Mouse (Mus musculus) intestine, postnatal 0 days (tissue): ENCODE measurements at regions not wholly inside any gene's neighbourhood (a gene's known extent, or its start where the extent isn't known, plus 50 kb on each side); places are given as distances from the start of the nearest gene placed in this dataset.

Experiments used
- ATAC-seq: fragments of 200-750 bp; cut with Nextera tagmentation; 2 replicates; pipeline ENCODE4 v1.8.0; 2017; ENCODE audit warnings: mild to moderate bottlenecking, moderate TSS enrichment, moderate library complexity
- H3K27ac ChIP-seq: fragments of 300-500 bp; sonication (generic); 2 replicates; pipeline ENCODE4 v1.5.1; 2014; ENCODE audit warnings: mild to moderate bottlenecking, low read depth, low read length, moderate library complexity
- H3K27me3 ChIP-seq: fragments of 300-500 bp; sonication (generic); replicated peaks from 2 replicates; pipeline ENCODE4 v1.6.1; 2014; ENCODE audit warnings: low read length, mixed read lengths; ENCODE audit not compliant: control insufficient read depth, insufficient read depth
- H3K36me3 ChIP-seq: fragments of 300-500 bp; sonication (generic); 2 replicates; pipeline ENCODE4 v1.6.1; 2014; ENCODE audit warnings: mild to moderate bottlenecking, moderate library complexity; ENCODE audit not compliant: control insufficient read depth, insufficient read depth
- H3K4me1 ChIP-seq: fragments of 300-500 bp; sonication (generic); replicated peaks from 2 replicates; pipeline ENCODE4 v1.6.1; 2014; ENCODE audit warnings: antibody characterized with exemption, low read length, mixed read lengths; ENCODE audit not compliant: control insufficient read depth, insufficient read depth
- H3K4me2 ChIP-seq: fragments of 300-500 bp; sonication (generic); replicated peaks from 2 replicates; pipeline ENCODE4 v1.6.1; 2014; ENCODE audit warnings: low read depth, mild to moderate bottlenecking, moderate library complexity
- H3K4me3 ChIP-seq: fragments of 300-500 bp; sonication (generic); 2 replicates; pipeline ENCODE4 v1.5.1; 2014; ENCODE audit warnings: low read depth, low read length
- H3K9ac ChIP-seq: fragments of 300-500 bp; sonication (generic); 2 replicates; pipeline ENCODE4 v1.6.1; 2014; ENCODE audit warnings: mild to moderate bottlenecking, low read depth, low read length
- H3K9me3 ChIP-seq: fragments of 300-500 bp; sonication (generic); 2 replicates; pipeline ENCODE4 v1.6.1; 2016; ENCODE audit warnings: mixed run types; ENCODE audit not compliant: control insufficient read depth
- CTCF ChIP-seq: sonication (generic); IDR thresholded peaks from 2 replicates; pipeline ENCODE4 v1.5.1; 2016; ENCODE audit warnings: low read depth, mild to moderate bottlenecking, control low read depth, antibody characterized with exemption, moderate library complexity
- WGBS: fragments of 180-500 bp; shearing (Covaris S2); extraction: QIAGEN DNeasy Blood & Tissue Kit; methylation state at CpG from one replicate; pipeline ENCODE4 v1.1.7; 2014; 5-methylcytosine and 5-hydroxymethylcytosine counted together

DNA sequence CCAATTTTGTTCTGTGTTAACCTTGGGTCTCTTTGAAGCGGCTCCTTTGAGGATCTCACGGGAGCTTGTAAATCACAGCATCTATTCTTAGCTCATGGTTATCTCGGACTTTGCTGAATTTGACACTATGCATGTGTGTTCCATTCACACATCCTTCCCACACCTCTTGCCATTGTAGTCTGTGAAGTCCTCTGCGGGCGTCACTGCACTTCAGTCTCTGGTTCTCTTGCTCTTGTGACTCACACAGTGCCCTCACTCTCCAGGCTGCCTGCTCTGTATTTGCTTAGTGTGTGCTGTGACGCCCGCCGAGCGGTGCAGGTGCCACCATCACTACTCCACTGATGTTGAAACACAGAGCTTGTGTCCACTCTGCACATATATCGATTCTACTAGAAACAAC is 1271.2 kb downstream of the Synb start:
- TF ChIP-seq CTCF = no peak
- no peaks in the 10 kb centered on the region for H3K36me3 ChIP-seq
- no peak overlapping the region for H3K27ac ChIP-seq
- H3K27me3 ChIP-seq = no peaks in the 10 kb centered on the region
- no peak overlapping the region for H3K4me2 ChIP-seq
- no peaks in the 10 kb centered on the region for H3K4me1 ChIP-seq
- H3K4me3 ChIP-seq = no peak overlapping the region
- H3K9ac ChIP-seq = no peak overlapping the region
- no peaks in the 10 kb centered on the region for H3K9me3 ChIP-seq
- WGBS = 85% methylated on average over 10 of the region's 10 CpGs
- ATAC-seq = no peak

GRCm38 (mm10) chr14:68021240-68021639 is 1272.9 kb downstream of the Synb start:
- no peaks in the 10 kb centered on the region for H3K27me3 ChIP-seq
- H3K9ac ChIP-seq = no peak overlapping the region
- no peak for ATAC-seq
- H3K36me3 ChIP-seq = no peaks in the 10 kb centered on the region
- TF ChIP-seq CTCF = no peak
- 62% methylated on average over 7 of the region's 7 CpGs for WGBS
- no peak overlapping the region for H3K27ac ChIP-seq
- no peak overlapping the region for H3K4me3 ChIP-seq
- H3K4me1 ChIP-seq = no peaks in the 10 kb centered on the region
- H3K4me2 ChIP-seq = no peak overlapping the region
- no peaks in the 10 kb centered on the region for H3K9me3 ChIP-seq

GRCm38 (mm10) chr14:68020769-68021168 is 1273.3 kb downstream of the Synb start:
- Histone ChIP-seq H3K4me2 (no peak overlapping the region), H3K9me3 (no peaks in the 10 kb centered on the region), H3K27me3 (no peaks in the 10 kb centered on the region), H3K9ac (no peak overlapping the region), H3K27ac (no peak overlapping the region), H3K4me1 (no peaks in the 10 kb centered on the region), H3K36me3 (no peaks in the 10 kb centered on the region), H3K4me3 (no peak overlapping the region)
- WGBS = 88% methylated on average over 6 of the region's 6 CpGs
- no peak for TF ChIP-seq CTCF
- ATAC-seq = no peak

DNA sequence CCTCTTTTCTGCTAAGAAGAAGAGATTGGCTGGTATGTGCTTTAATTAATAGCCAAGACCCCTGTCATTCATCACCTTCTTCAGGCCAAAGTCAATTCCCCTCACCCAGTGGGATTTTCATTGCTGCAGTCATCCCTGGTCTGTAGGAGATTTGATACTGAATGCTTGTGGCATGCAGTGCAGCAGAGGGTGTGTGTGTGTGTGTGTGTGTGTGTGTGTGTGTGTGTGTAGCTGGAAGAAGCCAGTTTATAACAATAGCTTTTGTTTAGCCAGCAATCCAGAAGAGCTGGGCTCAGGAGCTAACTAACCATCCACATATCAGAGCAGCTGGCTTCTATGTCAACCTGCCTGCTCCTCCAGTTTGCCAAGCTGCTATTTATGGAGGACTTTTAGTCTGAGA is 1275.4 kb downstream of the Synb start:
- Histone ChIP-seq H3K4me3 (no peak overlapping the region), H3K27me3 (no peaks in the 10 kb centered on the region), H3K27ac (no peak overlapping the region), H3K9me3 (no peaks in the 10 kb centered on the region), H3K9ac (no peak overlapping the region), H3K4me2 (no peak overlapping the region), H3K4me1 (no peaks in the 10 kb centered on the region), H3K36me3 (no peaks in the 10 kb centered on the region)
- no peak for ATAC-seq
- no peak for TF ChIP-seq CTCF

DNA sequence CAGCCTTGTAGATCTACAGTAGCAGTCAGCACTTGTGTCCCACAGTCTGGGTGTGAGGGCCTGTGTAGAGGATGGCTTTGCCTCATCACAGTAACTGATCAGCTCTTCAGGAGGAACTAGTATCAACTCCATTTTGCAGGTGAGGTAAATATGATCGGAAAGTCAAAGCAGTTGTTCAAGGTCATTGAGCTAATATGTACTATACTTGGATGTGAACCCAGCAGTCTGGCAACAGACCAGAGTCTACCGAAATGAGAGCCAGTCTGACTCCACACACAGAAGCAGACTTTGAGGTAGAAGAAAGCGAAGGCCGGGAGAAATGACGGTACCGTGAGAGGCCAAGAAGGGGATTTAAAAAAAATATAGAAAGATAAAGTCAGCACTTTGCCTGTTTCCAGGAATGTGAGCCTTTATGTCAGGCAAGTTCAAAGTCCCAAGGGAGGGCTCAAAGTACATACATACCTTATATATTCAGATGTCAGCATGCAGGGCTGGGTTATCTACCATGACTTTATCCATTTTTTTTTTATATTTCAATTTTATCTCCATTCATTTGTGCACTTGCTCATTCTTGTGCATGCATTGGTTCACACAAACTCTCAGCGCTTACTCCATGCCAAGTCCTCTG is 1297.2 kb downstream of the Synb start:
- Histone ChIP-seq H3K4me3 (no peak overlapping the region), H3K4me2 (no peak overlapping the region), H3K4me1 (no peaks in the 10 kb centered on the region), H3K9me3 (no peaks in the 10 kb centered on the region), H3K27ac (peak overlapping the region; percentile 60; the same call in 1 of the 2 replicates), H3K27me3 (no peaks in the 10 kb centered on the region), H3K36me3 (no peaks in the 10 kb centered on the region), H3K9ac (peak overlapping the region; percentile 31; the same call in 1 of the 2 replicates)
- WGBS = 47% methylated on average over 7 of the region's 7 CpGs
- ATAC-seq = peak; percentile 90
- TF ChIP-seq CTCF = no peak

DNA sequence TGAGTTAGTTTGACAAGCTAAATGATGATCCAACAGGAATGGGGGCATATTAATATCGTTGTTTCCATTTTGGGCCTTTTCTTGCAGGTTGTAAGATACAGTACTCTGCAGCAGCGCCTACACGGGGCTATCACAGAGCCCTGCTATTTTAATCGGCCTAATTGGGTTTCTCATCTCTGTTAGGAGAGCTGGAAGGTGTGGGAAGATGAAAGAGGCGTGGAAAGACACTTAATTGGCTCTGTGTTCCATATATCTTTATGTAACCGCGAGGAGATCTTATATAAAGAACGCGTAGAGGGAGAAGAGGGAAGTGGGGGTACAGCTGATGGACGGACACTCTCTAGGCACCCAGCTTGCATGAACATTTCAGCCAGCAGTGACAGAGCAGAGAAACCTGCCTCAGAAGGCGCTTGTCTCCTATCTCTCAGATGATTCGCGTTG is 1300.5 kb downstream of the Synb start:
- WGBS = 65% methylated on average over 13 of the region's 13 CpGs
- no peak for ATAC-seq
- Histone ChIP-seq H3K9ac (no peak overlapping the region), H3K9me3 (no peaks in the 10 kb centered on the region), H3K27me3 (no peaks in the 10 kb centered on the region), H3K4me2 (no peak overlapping the region), H3K27ac (no peak overlapping the region), H3K36me3 (no peaks in the 10 kb centered on the region), H3K4me3 (no peak overlapping the region), H3K4me1 (no peaks in the 10 kb centered on the region)
- no peak for TF ChIP-seq CTCF

DNA sequence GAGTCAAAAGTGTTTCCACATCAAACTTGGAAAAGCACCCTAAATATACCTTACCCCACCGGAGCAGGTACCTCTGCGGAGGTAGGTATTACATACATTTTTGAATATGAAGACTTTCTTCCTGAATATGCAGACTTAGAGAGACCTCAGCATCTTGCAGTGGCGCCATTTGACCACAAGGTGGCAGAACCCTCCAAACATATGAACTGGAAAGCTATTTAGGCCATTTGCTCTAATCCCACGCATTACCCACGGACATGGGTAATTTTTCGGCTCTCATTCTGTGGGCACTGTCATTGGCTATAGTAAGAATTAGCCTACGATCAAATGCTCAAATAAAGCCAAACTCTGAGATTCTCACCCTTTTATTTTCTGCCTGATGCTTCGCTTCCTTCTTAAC is 1301.0 kb downstream of the Synb start:
- Histone ChIP-seq H3K4me2 (no peak overlapping the region), H3K27me3 (no peaks in the 10 kb centered on the region), H3K36me3 (no peaks in the 10 kb centered on the region), H3K4me1 (no peaks in the 10 kb centered on the region), H3K9me3 (no peaks in the 10 kb centered on the region), H3K27ac (no peak overlapping the region), H3K4me3 (no peak overlapping the region), H3K9ac (no peak overlapping the region)
- no peak for ATAC-seq
- 14% methylated on average over 8 of the region's 8 CpGs for WGBS
- peak; percentile 90 for TF ChIP-seq CTCF
